Mouse (Mus musculus) testis, adult 2 months (tissue): ENCODE measurements around the gene Ighmbp2. TPM values are rescaled to one million over a fixed set of nuclear protein-coding genes. Genes with fewer than 3 reads are reported as not detected.
"Not testable (repeated sequence)": the region's sequence is repeated elsewhere in the genome, so short reads cannot be mapped to it uniquely, and the experiment has no call there.

ENCODE experiments used
- H3K27ac ChIP-seq: fragments of 200-500 bp; 2 replicates; pipeline ENCODE4 v1.5.1; 2012; ENCODE audit warnings: low read depth, low read length; ENCODE audit not compliant: control insufficient read depth, insufficient read depth
- H3K27me3 ChIP-seq: fragments of 200-500 bp; 2 replicates; pipeline ENCODE4 v1.6.1; 2012; ENCODE audit warnings: mild to moderate bottlenecking, low read length, moderate library complexity; ENCODE audit not compliant: control insufficient read depth, insufficient read depth
- H3K36me3 ChIP-seq: fragments of 200-500 bp; 2 replicates; pipeline ENCODE4 v1.6.1; 2012; ENCODE audit warnings: mild to moderate bottlenecking, low read length; ENCODE audit not compliant: control insufficient read depth, insufficient read depth
- H3K4me1 ChIP-seq: fragments of 200-500 bp; 2 replicates; pipeline ENCODE4 v1.6.1; 2012; ENCODE audit warnings: low read length; ENCODE audit not compliant: control insufficient read depth, insufficient read depth
- H3K4me3 ChIP-seq: fragments of 200-500 bp; 2 replicates; pipeline ENCODE4 v1.5.1; 2012; ENCODE audit warnings: low read depth, mild to moderate bottlenecking, low read length, moderate library complexity, mixed read lengths; ENCODE audit not compliant: control insufficient read depth
- CTCF ChIP-seq: fragments of 200-500 bp; IDR thresholded peaks from 2 replicates; pipeline ENCODE4 v1.5.1; 2012; ENCODE audit warnings: low read depth, mild to moderate bottlenecking, inconsistent platforms, low read length, moderate library complexity; ENCODE audit not compliant: control insufficient read depth, insufficient read depth, insufficient replicate concordance
- POLR2A ChIP-seq: fragments of 200-500 bp; IDR thresholded peaks from 2 replicates; pipeline ENCODE4 v1.6.1; 2012; ENCODE audit warnings: low read depth, mild to moderate bottlenecking, inconsistent platforms, low read length, moderate library complexity; ENCODE audit not compliant: control insufficient read depth
- polyA plus RNA-seq: library from polyadenylated mRNA; depleted of rRNA; stranded (reverse); fragments of >200 nt; gene quantifications from 2 replicates; pipeline ENCODE4 v1.2.3, GENCODE M21; 2012; rRNA removed

The Ighmbp2 gene
- polyA plus RNA-seq, 1 experiment, result 4.1 TPM

DNA sequence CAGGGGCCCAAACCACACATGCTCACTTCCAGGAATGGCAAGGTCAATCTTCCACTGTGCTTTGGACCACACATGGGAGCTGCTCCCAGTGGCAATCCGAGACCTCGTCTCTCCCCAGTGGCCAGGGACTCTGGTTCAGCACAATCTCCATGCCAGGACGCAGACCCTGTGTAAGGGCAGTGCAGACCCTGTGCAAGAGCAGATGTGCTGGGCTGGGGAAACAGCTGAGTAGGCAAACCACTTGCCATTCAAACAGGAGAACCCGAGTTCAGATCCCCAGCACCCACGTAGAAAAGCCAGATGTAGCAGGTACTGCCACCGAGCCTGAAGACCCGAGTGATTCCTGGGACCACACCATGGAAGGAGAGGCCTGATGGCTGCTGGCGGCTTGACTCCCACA, 22.8 kb downstream of the Ighmbp2 start:
- TF ChIP-seq CTCF, result no peak
- TF ChIP-seq POLR2A, result no peak
- Histone ChIP-seq H3K4me1 (no peaks in the 10 kb centered on the region), H3K27ac (no peak overlapping the region), H3K27me3 (no peaks in the 10 kb centered on the region), H3K36me3 (no peaks in the 10 kb centered on the region), H3K4me3 (no peak overlapping the region)

DNA sequence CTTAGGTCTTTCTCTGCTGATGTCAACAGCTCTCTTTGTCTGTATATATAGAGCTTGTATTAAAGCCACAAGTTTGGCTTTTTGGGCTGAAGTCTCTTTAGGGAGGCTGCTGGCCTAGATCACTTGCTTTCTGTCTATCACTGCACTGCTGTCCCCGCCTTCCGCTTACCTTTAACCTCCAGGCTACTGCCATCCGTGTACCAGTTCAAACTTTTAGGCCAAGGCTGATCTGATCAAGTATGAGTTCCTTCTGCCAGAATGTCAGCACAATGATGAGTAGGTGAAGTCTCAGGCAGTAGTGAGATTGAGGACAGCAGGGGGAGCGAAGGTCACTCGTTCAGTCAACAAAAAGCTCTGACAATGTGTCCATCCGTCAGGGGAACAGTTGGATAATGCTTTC, 57.6 kb downstream of the Ighmbp2 start:
- not testable (repeated sequence) for H3K4me1 ChIP-seq, H3K27me3 ChIP-seq, H3K4me3 ChIP-seq, H3K36me3 ChIP-seq, H3K27ac ChIP-seq

DNA sequence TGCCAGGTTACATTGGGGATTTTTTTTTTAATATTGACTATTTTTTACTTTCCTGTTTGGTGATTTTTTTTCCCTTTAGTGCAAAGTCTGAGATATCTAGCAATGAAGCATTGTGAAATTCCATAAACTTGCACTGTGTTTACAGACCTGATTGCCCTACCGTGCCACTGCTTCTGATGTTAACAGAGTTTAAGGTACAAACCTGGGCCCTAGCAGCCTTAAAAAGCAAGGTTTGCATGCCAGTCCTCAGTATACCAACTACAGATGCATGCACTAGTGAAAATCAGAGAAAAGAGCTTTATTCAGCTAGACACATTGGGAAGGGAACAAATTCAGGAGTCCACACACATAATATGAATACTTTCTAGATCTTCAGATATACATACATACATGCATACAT, 67.9 kb downstream of the Ighmbp2 start:
- H3K27me3 ChIP-seq, H3K4me3 ChIP-seq, H3K27ac ChIP-seq, H3K4me1 ChIP-seq, H3K36me3 ChIP-seq: not testable (repeated sequence)

Other genes with a start within 250 kb of the Ighmbp2 start
- 24.6 and 24.7 TPM in 2 replicates for gene Mrpl21, start 116 bp downstream of the Ighmbp2 start, polyA plus RNA-seq
- 17.6 and 18.9 TPM in 2 replicates for gene Cpt1a, start 39.3 kb upstream of the Ighmbp2 start, polyA plus RNA-seq
- 134 and 150 TPM in 2 replicates for gene Tesmin, start 105.8 kb upstream of the Ighmbp2 start, polyA plus RNA-seq
- gene Gal, start 131.5 kb upstream of the Ighmbp2 start, polyA plus RNA-seq, result 0.72 and 0.90 TPM in 2 replicates